Mouse (Mus musculus) intestine, postnatal 0 days (tissue): Measurements from ENCODE around the gene Ggcx. TPM values are rescaled to one million over a fixed set of nuclear protein-coding genes. Genes with fewer than 3 reads are reported as not detected.

Experiments
- ATAC-seq: fragments of 200-750 bp; cut with Nextera tagmentation; 2 replicates; pipeline ENCODE4 v1.8.0; 2017; ENCODE audit warnings: mild to moderate bottlenecking, moderate TSS enrichment, moderate library complexity
- H3K27ac ChIP-seq: fragments of 300-500 bp; sonication (generic); 2 replicates; pipeline ENCODE4 v1.5.1; 2014; ENCODE audit warnings: mild to moderate bottlenecking, low read depth, low read length, moderate library complexity
- H3K27me3 ChIP-seq: fragments of 300-500 bp; sonication (generic); replicated peaks from 2 replicates; pipeline ENCODE4 v1.6.1; 2014; ENCODE audit warnings: low read length, mixed read lengths; ENCODE audit not compliant: control insufficient read depth, insufficient read depth
- H3K36me3 ChIP-seq: fragments of 300-500 bp; sonication (generic); 2 replicates; pipeline ENCODE4 v1.6.1; 2014; ENCODE audit warnings: mild to moderate bottlenecking, moderate library complexity; ENCODE audit not compliant: control insufficient read depth, insufficient read depth
- H3K4me1 ChIP-seq: fragments of 300-500 bp; sonication (generic); replicated peaks from 2 replicates; pipeline ENCODE4 v1.6.1; 2014; ENCODE audit warnings: antibody characterized with exemption, low read length, mixed read lengths; ENCODE audit not compliant: control insufficient read depth, insufficient read depth
- H3K4me2 ChIP-seq: fragments of 300-500 bp; sonication (generic); replicated peaks from 2 replicates; pipeline ENCODE4 v1.6.1; 2014; ENCODE audit warnings: low read depth, mild to moderate bottlenecking, moderate library complexity
- H3K4me3 ChIP-seq: fragments of 300-500 bp; sonication (generic); 2 replicates; pipeline ENCODE4 v1.5.1; 2014; ENCODE audit warnings: low read depth, low read length
- H3K9ac ChIP-seq: fragments of 300-500 bp; sonication (generic); 2 replicates; pipeline ENCODE4 v1.6.1; 2014; ENCODE audit warnings: mild to moderate bottlenecking, low read depth, low read length
- H3K9me3 ChIP-seq: fragments of 300-500 bp; sonication (generic); 2 replicates; pipeline ENCODE4 v1.6.1; 2016; ENCODE audit warnings: mixed run types; ENCODE audit not compliant: control insufficient read depth
- CTCF ChIP-seq: sonication (generic); IDR thresholded peaks from 2 replicates; pipeline ENCODE4 v1.5.1; 2016; ENCODE audit warnings: low read depth, mild to moderate bottlenecking, control low read depth, antibody characterized with exemption, moderate library complexity
- WGBS: fragments of 180-500 bp; shearing (Covaris S2); extraction: QIAGEN DNeasy Blood & Tissue Kit; methylation state at CpG from one replicate; pipeline ENCODE4 v1.1.7; 2014; 5-methylcytosine and 5-hydroxymethylcytosine counted together
- polyA plus RNA-seq: library from polyadenylated mRNA; unstranded; fragments of >200 nt; fragmentation: Nextera tagmentation; extraction: Ambion mirVana; gene quantifications from 2 replicates; pipeline ENCODE4 v1.2.1, GENCODE M21; 2015

Ggcx gene
- polyA plus RNA-seq, 1 experiment from 2014 or later = 6.8 TPM

DNA sequence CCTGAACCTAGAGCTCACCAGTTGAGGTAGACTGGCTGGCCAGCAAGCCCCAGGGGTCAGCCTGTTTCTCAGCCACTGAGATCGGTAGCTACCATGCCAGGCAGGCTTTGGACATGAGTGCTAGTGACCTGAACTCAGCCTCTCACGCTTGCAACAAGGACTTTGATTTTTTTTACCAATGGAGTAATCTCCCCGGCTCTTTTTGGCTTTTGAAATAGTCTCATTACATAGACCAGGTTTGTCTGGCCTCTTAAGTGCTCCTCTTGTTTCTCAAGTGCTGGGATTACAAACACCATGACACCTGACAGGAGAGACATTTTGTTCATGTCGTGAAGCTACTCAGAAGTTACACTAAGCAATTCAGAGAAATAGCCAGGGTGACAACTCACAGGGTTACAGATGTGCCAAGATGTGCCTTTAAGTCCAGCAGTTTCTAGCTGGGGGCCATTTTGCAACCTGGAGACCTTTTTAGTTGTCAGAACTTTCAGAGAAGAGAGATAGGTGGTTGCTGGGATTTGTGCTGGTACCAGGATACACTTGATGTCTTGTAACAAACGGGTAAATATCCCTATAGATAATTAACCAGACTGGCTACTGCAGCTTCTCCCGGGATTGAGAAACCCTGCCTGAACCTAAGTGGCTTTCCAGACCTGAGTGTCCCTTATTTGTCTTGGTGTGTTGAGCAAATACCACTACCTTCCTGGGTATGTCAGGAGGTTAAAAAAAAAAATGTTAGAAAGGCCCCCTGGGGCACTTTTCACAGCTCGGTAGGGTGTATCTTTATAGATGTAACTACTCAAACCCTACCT is 2.1 kb downstream of the Ggcx start:
- Histone ChIP-seq H3K9ac (no peak overlapping the region), H3K27ac (no peak overlapping the region), H3K4me2 (no peak overlapping the region), H3K36me3 (peaks cover 23% of the 10 kb centered on the region), H3K4me1 (peaks cover 7% of the 10 kb centered on the region; the same call in 1 of the 2 replicates), H3K9me3 (no peaks in the 10 kb centered on the region), H3K4me3 (no peak overlapping the region), H3K27me3 (no peaks in the 10 kb centered on the region)
- TF ChIP-seq CTCF = no peak
- ATAC-seq = no peak
- WGBS = 41% methylated on average over 7 of the region's 7 CpGs

DNA sequence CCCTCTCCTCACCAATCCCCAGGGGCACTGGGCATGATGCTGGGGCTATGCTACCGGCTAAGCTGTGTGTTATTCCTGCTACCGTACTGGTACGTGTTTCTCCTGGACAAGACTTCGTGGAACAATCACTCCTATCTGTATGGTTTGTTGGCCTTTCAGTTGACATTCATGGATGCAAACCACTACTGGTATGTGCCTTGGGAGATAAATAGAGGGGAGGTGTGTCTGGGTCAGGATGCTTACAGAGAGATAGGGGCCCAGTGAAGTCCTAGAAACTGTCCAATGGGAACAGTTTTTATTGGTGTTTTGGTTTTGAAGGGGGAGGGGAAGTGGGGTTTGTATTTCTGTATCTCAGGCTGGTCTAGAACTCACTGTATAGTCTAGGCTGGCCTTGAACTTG is 4.2 kb downstream of the Ggcx start:
- Histone ChIP-seq H3K27ac (no peak overlapping the region), H3K4me1 (peaks cover 7% of the 10 kb centered on the region; the same call in 1 of the 2 replicates), H3K9ac (no peak overlapping the region), H3K4me2 (no peak overlapping the region), H3K4me3 (no peak overlapping the region), H3K9me3 (no peaks in the 10 kb centered on the region), H3K27me3 (no peaks in the 10 kb centered on the region), H3K36me3 (peaks cover 42% of the 10 kb centered on the region)
- WGBS = 89% methylated on average over 4 of the region's 4 CpGs
- no peak for TF ChIP-seq CTCF
- ATAC-seq = no peak

DNA sequence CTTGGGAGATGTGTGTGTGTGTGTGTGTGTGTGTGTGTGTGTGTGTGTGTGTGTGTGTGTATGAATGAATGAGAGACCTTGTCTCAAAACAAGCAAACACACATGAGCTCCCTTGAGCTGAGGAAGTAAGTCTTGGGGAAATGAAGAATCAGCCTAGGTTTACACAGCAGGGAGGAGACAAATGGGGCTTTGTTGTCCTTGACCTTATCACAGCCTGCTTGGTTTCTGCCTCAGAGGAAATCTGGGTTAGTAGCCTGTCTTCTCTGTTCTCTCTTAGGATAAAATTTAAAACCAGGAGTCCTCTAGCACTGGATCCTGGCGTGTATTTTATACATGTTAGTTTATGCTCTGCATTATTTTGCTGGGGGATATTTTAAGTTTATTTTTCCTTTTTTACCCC is 5.7 kb downstream of the Ggcx start:
- no peak for TF ChIP-seq CTCF
- H3K36me3 ChIP-seq = peaks cover 57% of the 10 kb centered on the region
- peaks cover 7% of the 10 kb centered on the region; the same call in 1 of the 2 replicates for H3K4me1 ChIP-seq
- 89% methylated on average over 1 of the region's 1 CpGs for WGBS
- no peak overlapping the region for H3K27ac ChIP-seq
- no peak overlapping the region for H3K9ac ChIP-seq
- no peak for ATAC-seq
- H3K9me3 ChIP-seq = no peaks in the 10 kb centered on the region
- H3K27me3 ChIP-seq = no peaks in the 10 kb centered on the region
- H3K4me2 ChIP-seq = no peak overlapping the region
- H3K4me3 ChIP-seq = no peak overlapping the region

DNA sequence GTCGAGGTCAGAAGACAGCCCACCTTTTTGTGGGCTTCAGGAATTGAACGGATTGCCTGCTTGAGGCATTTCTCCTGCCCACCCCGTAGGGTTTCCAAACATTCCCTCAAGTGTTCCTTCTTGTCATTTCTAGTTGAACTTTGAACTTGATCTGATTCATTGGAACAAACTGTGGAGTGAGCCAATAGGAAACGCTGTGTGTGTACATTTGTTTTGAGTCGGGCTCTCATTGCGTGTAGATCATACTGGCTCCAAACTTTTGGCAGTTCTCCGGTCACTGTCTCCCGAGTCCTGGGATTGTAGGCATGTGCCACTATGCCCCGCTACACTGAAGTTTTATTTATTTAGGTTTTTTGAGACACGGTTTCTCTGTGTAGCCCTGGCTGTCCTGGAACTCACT is 6.8 kb downstream of the Ggcx start:
- Histone ChIP-seq H3K4me1 (0 out of 2 replicates have a peak, but pooled peaks cover under 1% of the 10 kb centered on the region), H3K9me3 (no peaks in the 10 kb centered on the region), H3K9ac (no peak overlapping the region), H3K36me3 (peaks cover 68% of the 10 kb centered on the region), H3K4me2 (no peak overlapping the region), H3K27me3 (no peaks in the 10 kb centered on the region), H3K27ac (no peak overlapping the region), H3K4me3 (no peak overlapping the region)
- WGBS = 82% methylated on average over 10 of the region's 10 CpGs
- TF ChIP-seq CTCF = no peak
- no peak for ATAC-seq

DNA sequence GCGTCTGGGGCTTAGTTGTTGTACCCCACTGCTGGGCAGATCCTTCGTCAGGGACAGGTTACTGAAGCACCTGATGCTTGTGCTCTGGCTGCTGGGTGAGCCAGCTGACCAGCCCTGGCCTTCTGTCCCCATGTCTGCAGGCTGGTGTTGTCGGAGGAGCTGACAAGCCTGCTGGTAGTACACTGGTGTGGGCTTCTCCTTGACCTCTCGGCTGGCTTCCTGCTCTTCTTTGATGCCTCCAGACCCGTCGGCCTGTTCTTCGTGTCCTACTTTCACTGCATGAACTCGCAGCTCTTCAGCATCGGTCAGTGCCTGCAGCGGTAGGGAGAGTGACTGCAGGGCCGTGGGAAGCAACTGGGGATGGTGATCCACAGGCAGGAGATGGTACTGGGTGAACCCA is 11.5 kb downstream of the Ggcx start:
- Histone ChIP-seq H3K36me3 (peaks cover 69% of the 10 kb centered on the region), H3K27ac (no peak overlapping the region), H3K4me2 (no peak overlapping the region), H3K9ac (no peak overlapping the region), H3K4me1 (no peaks in the 10 kb centered on the region), H3K9me3 (no peaks in the 10 kb centered on the region), H3K27me3 (no peaks in the 10 kb centered on the region), H3K4me3 (no peak overlapping the region)
- ATAC-seq = no peak
- no peak for TF ChIP-seq CTCF
- 94% methylated on average over 11 of the region's 11 CpGs for WGBS

DNA sequence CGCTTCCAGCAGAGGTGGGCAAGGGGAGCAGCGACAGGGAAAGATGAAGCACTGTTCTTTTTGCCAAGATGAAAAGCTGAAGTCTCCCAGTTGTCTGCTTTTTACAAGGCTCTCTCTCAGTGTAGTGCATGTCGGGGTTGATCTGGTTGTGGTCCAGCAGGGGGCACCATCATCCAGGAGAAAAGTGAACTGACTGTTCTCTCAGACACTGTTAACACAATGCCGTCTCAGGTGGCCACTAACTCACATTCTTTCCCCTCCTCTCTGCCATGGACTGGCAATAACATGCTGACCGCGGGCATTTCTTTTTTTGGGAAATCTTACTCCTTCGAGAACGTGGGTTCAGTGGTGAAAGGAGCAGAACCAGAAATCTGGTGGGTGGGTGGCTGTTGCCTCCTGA is 13.9 kb downstream of the Ggcx start:
- no peaks in the 10 kb centered on the region for H3K9me3 ChIP-seq
- H3K9ac ChIP-seq = no peak overlapping the region
- 32% methylated on average over 8 of the region's 8 CpGs for WGBS
- no peak overlapping the region for H3K4me2 ChIP-seq
- peak; percentile 91 for TF ChIP-seq CTCF
- H3K36me3 ChIP-seq = peaks cover 65% of the 10 kb centered on the region
- no peak overlapping the region for H3K4me3 ChIP-seq
- peak; percentile 70 for ATAC-seq
- no peak overlapping the region for H3K27ac ChIP-seq
- H3K27me3 ChIP-seq = no peaks in the 10 kb centered on the region
- no peaks in the 10 kb centered on the region for H3K4me1 ChIP-seq
